Mouse (Mus musculus) bone marrow, adult 2 months (tissue): ENCODE measurements around the gene Sigmar1. TPM values are rescaled to one million over a fixed set of nuclear protein-coding genes. Genes with fewer than 3 reads are reported as not detected.
A peak's percentile ranks its signal among the peaks of the same experiment; 100 is the strongest.
"Not testable (repeated sequence)": the region's sequence is repeated elsewhere in the genome, so short reads cannot be mapped to it uniquely, and the experiment has no call there.

Experiments
- H3K27ac ChIP-seq: fragments of 200-500 bp; 2 replicates; pipeline ENCODE4 v1.5.1; 2012; ENCODE audit warnings: low read depth, mild to moderate bottlenecking, control low read depth, inconsistent platforms, low read length; ENCODE audit not compliant: control insufficient read depth, poor library complexity, insufficient read depth
- H3K4me1 ChIP-seq: fragments of 200-500 bp; 2 replicates; pipeline ENCODE4 v1.6.1; 2011; ENCODE audit warnings: low read length; ENCODE audit not compliant: control insufficient read depth, insufficient read depth
- H3K4me3 ChIP-seq: fragments of 200-500 bp; replicated peaks from 2 replicates; pipeline ENCODE3; 2011; ENCODE audit warnings: mild to moderate bottlenecking, low read depth, low read length, control low read depth; ENCODE audit not compliant: control insufficient read depth
- CTCF ChIP-seq: fragments of 200-500 bp; IDR thresholded peaks from 2 replicates; pipeline ENCODE4 v1.5.1; 2011; ENCODE audit warnings: low read length, control low read depth; ENCODE audit not compliant: control insufficient read depth, insufficient read depth
- POLR2A ChIP-seq: fragments of 200-500 bp; IDR thresholded peaks from 2 replicates; pipeline ENCODE4 v1.6.1; 2011; ENCODE audit warnings: low read depth, mild to moderate bottlenecking, control low read depth, low read length, borderline replicate concordance; ENCODE audit not compliant: control insufficient read depth
- WGBS: fragments of 180-500 bp; shearing (Covaris S2); methylation state at CpG from one replicate; pipeline ENCODE4 v1.1.7; 2018; 5-methylcytosine and 5-hydroxymethylcytosine counted together
- polyA plus RNA-seq: library from polyadenylated mRNA; stranded (reverse); fragments of >200 nt; gene quantifications from 2 replicates; pipeline ENCODE4 v1.2.4, GENCODE M21; 2011; ENCODE audit warnings: low replicate concordance; ENCODE audit not compliant: missing spikeins, insufficient read depth, insufficient read length

Sigmar1 gene
- 6.0 and 13.4 TPM in 2 replicates for polyA plus RNA-seq

DNA sequence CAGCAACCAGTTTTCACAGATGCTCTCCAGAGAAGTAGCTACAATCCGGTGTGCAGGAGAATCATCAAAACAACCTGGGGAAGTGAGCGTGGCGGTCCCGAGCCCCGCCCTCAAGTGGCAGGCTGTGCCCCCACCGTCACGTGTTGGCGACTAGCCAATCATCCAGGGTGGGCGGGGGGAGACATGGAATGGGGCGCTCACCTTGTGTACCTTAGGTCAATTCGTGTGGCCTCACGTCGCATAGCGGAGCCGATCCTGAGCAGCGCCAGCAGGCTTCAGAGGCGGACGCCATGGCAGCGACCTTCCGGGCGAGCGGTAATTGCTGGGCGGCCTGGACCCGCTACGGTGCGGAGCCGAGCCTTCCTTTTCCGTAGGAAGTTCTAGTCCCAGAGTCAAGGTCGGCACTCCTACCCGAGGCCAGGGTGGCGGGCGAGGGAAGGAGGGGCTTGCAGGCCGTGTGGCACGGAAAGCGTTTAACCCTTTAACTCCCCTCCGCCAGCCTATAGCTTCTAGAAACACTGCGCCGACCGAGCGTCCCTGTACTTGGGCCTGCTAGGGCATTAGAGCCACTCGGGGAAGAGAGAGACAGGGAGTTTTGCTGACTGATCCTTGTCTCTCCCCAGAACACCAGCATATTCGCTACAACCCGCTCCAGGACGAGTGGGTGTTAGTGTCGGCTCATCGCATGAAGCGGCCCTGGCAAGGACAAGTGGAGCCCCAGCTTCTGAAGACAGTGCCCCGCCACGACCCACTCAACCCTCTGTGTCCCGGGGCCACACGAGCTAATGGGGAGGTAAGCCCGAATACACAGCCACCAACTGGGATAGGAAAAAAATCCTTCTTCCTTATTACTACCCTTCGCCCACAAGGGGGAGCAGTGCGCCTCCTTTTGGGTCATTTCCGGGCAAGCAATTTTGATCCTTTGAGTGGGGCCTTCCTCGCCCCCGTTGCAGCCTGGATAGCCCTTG is at the start of gene Sigmar1:
TSS of gene Sigmar1 (minus strand) at position 820 of the 968 bp plus-strand sequence.
- under 1% methylated on average over 57 of the region's 57 CpGs for WGBS

DNA sequence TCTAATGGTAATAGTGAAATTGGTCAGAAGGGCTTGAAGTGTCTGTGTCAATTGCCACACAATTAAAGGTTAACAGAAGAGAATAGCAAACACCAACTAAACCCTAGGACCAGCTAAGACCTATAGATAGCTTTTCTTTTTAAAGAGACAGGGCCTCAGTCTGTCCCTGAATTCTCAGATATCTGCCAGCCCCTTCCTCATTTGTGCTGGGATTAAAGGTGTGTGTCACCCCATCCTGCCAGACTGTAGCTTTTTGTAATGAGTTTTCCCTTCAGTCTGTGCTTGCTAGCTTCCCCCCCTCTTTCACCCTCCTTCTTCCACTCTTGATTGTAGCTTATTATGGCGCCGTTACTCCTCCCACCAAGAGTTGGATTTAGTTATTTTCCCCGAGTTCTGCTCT is 27.2 kb upstream of the Sigmar1 start:
- H3K4me3 ChIP-seq, H3K27ac ChIP-seq, H3K4me1 ChIP-seq: not testable (repeated sequence)
- WGBS: 77% methylated on average over 3 of the region's 3 CpGs

More for the DNA sequence above, at the start of gene Sigmar1:
- Histone ChIP-seq H3K27ac (peak within 1 kb of the TSS; percentile 62), H3K4me1 (peaks cover 1% of the 10 kb centered on the region; the same call in 1 of the 2 replicates), H3K4me3 (peak within 1 kb of the TSS; percentile 78)
- TF ChIP-seq CTCF (peak; percentile 79), POLR2A (peak; percentile 80; the same call in 1 of the 2 replicates)

DNA sequence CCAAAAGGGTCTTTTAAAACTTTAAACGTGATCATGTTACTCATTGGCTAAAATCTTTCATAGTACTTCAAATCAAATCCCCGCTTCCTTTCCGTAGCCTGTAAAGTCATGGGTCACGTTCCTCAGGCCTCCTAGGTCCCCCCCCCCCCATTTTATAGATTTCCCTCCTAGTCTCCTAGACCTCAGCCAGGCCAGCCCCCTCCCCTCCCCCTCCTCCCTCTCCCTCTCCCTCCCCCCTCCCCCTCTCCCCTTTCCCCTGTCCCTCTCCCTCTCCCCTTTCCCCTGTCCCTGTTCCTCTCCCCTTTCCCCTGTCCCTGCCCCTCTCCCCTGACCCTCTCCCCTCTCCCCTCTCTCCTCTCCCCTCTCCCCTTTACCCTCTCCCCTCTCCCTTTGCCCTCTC is 26.8 kb upstream of the Sigmar1 start:
- not testable (repeated sequence) for H3K27ac ChIP-seq, H3K4me1 ChIP-seq, H3K4me3 ChIP-seq
- WGBS: 66% methylated on average over 4 of the region's 4 CpGs

DNA sequence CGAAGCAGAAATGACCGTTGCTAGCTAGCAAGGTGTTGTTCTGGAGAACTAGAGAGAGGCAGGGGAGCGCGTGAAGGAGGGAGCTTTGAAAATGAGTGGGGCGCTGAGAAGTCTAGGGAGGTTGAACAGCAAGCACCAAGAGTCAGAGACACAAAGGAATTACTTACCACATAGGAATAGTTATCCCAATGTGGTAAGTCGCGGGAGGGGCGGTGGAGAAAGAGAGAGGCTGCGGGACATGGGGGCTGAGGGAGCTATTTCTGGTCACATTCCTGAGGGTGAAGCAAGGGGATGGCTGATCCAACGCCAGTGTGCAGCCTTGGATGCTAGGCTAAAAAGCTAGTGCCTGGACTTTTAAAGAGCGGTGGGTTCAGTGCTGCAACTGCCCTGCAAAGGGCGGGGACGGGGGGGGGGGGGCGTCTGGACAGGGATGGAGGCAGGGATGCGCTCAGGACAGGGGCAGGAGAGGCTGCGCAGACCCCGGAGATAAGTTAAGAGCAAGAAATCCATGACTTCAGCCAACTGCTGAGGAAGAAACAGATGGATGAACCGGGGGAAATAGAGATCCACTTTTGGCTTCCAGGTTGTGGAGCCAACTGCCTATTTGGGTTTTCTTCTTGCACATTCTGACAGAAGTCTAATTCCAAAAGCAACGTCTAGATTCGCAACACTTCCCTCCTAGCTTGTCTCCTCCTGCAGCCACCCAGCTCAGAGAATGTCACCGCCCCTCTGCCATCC is 26.0 kb upstream of the Sigmar1 start:
- not testable (repeated sequence) for H3K27ac ChIP-seq, H3K4me3 ChIP-seq, H3K4me1 ChIP-seq
- WGBS: 27% methylated on average over 19 of the region's 21 CpGs

DNA sequence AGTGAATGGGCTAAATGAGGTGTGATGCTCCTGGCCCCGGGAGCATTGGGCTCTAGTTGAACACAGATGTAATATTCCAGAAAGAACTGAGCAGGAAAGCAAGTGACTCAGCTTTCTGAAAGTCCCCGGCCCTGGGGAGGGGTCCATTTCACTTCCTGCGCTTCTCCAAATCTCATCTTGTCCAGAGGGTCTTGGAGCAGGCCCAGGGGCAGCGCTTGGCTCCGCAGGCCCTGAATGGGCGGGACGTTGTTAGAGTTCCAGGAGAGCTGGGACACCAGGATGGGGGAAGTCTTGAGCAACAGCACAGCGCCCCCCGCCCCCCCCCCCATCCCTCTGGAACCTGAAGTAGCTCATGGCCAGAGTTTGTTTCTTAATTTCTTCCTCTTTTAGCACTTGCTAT is 25.3 kb upstream of the Sigmar1 start:
- not testable (repeated sequence) for H3K4me3 ChIP-seq, H3K4me1 ChIP-seq, H3K27ac ChIP-seq
- WGBS: 32% methylated on average over 9 of the region's 9 CpGs

DNA sequence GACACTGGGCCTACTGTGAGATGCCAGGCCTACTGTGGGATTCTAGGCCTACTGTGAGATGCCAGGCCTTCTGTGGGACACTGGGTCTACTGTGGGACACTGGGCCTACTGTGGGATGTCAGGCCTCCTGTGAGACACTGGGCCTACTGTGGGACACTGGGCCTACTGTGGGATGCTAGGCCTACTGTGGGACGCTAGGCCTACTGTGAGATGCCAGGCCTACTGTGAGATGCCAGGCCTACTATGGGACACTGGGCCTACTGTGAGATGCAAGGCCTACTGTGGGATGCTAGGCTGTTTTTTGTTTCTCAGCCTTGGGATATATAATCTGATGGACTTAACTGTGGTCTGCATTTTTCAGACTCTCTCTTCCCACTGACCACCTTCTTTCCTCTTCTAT is 19.9 kb upstream of the Sigmar1 start:
- not testable (repeated sequence) for H3K4me3 ChIP-seq, H3K27ac ChIP-seq, H3K4me1 ChIP-seq
- 85% methylated on average over 1 of the region's 1 CpGs for WGBS

DNA sequence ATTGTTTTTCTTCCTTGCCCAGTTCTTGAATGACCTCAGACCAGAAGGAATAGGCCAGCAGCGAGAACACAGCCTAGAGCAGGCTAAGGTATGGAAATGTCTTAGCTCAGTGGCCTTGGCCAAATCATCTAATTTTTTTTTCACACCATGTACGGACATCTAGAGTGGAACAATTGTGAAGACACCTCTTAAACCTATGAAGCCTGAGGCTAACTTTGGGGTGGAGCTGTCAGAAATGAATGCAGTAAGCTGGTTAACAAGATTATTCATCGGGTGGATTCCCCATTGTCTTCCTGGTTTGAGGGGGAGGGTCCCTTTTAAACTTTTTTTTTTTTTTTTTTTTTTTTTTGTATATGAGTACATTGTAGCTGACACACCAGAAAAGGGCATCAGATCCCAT is 18.5 kb upstream of the Sigmar1 start:
- 79% methylated on average over 3 of the region's 3 CpGs for WGBS

DNA sequence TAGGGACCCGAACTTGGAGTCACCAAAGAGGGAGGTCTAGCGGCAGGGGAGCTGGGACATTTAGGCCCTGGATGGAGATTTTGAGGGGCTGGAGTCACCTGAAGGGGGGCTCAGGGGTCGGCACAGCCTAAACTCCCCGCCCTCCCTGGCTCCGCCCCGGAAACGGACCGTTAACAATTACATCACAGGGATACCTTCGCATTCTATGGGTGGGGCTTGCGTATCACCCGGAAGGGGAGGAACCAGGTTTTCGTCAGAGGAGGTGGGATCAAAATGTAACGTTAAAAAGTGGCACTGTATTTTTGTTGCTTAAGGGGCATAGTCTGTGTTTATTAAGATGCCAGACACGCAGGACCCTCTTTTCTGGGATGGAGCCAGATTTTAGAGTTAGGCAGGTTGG is 18.0 kb upstream of the Sigmar1 start, which contains the start of gene Ccl27a:
TSS of gene Ccl27a (minus strand) at position 246 of the 400 bp plus-strand sequence.
- H3K4me3 ChIP-seq: peak within 1 kb of the TSS; percentile 70
- H3K4me1 ChIP-seq, H3K27ac ChIP-seq: not testable (repeated sequence)
- WGBS: 2% methylated on average over 12 of the region's 14 CpGs

More for the DNA sequence above, 18.5 kb upstream of the Sigmar1 start:
- H3K27ac ChIP-seq, H3K4me3 ChIP-seq, H3K4me1 ChIP-seq: not testable (repeated sequence)

DNA sequence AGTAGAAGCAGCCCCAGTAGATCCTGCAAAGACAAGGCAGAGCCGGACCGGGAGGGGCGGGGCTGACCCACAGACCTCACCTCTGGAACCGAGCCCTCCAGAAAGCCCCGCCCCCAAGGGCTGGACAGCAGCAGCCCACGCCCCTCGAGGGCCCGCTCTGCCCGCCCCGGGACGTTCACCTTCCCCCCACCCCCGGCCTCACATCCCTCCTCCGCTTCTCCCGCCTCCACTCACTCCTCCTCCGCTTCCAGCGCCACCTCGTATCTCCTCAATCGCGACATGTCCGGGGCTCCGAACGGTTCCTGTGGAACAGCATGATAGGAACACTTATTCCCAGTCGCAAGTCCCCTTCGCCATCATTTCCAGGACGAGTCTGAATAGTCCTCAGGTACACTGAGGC is 17.5 kb upstream of the Sigmar1 start:
- not testable (repeated sequence) for H3K27ac ChIP-seq, H3K4me1 ChIP-seq
- 0% methylated on average over 25 of the region's 25 CpGs for WGBS
- TF ChIP-seq POLR2A: peak; percentile 10; the same call in 1 of the 2 replicates
- H3K4me3 ChIP-seq: peak overlapping the region; percentile 70

DNA sequence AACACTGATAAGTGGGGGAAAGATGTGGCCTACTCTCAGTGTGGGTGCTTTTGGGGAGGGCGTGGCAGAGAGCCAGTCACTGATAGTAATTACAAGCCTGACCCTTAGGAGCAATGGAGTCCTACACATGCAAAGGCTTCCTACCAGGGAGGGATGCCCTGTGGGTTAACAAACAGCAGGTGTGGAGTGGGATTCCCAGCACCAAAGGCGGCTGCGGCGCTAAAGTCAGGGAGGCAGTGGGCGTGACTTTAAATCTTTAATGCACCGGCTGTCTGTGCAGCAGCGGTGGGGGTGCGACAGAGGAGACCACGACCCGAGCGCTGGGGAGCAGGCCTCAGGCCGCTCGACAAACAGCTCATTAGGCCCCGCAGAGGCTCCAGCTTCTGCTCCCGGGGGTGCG is 17.0 kb upstream of the Sigmar1 start:
- H3K4me3 ChIP-seq, H3K4me1 ChIP-seq, H3K27ac ChIP-seq: not testable (repeated sequence)
- 12% methylated on average over 10 of the region's 16 CpGs for WGBS

DNA sequence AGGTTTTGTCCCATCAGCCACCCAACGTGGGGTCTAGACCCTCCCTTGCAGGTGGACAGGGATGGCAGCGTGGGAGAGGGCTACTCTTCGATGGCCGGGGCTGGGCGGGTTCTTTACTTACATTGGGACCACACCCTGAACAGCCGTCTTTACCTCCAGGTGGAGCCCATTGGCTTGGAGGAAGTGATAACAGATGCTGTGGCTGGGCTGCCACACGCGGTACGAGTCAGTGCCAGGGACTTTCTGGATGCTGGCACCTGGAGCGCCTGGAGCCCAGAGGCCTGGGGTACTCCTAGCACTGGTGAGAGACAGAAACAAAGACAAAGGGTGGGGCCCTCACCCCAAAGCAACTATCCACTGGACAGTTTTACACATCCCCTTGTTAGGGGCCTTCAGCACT is 11.3 kb upstream of the Sigmar1 start:
- not testable (repeated sequence) for H3K4me3 ChIP-seq, H3K27ac ChIP-seq, H3K4me1 ChIP-seq
- WGBS: 63% methylated on average over 10 of the region's 10 CpGs

DNA sequence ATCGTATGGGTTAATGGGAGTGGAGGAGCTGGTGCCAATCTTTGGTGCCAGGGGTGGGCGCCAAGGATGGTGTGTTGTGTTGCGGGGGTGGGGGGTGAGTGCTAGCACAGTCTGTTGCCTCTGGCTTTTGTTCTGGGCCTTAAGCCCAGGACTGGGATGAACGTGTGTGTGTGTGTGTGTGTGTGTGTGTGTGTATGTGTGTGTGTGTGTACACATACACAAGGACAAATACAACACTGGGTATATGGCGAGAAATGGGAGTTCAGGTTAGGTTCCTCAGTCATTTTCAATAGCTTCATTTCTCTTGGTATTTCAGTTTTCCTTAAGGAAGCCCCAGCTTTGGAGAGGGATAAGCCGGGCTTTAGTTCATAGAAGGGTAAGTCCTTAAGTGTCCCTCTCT is 7.2 kb upstream of the Sigmar1 start:
- WGBS: 85% methylated on average over 4 of the region's 6 CpGs
- not testable (repeated sequence) for H3K4me3 ChIP-seq, H3K27ac ChIP-seq, H3K4me1 ChIP-seq

DNA sequence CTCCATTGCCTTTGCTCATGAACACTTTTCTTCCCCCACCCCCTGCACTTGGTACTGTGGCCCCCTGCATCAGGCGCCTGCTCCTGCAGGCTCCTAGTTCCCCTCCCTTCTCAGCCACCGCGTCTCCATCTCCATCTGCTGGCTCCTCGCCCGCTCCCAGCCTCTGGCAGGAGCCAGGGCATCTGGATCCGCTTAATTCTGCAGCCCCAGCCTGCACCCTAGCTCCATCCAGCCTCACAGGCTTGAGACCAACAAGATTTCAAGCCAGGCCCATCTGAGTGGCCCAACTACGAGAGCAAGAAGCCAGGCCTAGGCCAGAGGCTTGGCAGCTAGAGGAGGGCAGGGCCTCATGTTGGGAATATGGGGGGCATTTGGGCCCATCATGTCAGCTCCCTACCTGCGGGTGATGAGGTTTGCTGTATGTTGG is 6.7 kb upstream of the Sigmar1 start:
- H3K27ac ChIP-seq: not testable (repeated sequence)
- 81% methylated on average over 8 of the region's 8 CpGs for WGBS

More for the DNA sequence above, 6.7 kb upstream of the Sigmar1 start:
- not testable (repeated sequence) for H3K4me1 ChIP-seq, H3K4me3 ChIP-seq
